Mouse (Mus musculus) thymus, adult 2 months (tissue): ENCODE measurements around the gene Fam221a.

Experiments
- CTCF ChIP-seq: fragments of 200-500 bp; IDR thresholded peaks from 2 replicates; pipeline ENCODE4 v1.5.1; 2012; ENCODE audit warnings: mild to moderate bottlenecking, control low read depth, low read length, moderate library complexity, borderline replicate concordance; ENCODE audit not compliant: control insufficient read depth, poor library complexity, insufficient read depth; ENCODE audit errors: extremely low read depth
- POLR2A ChIP-seq: fragments of 200-500 bp; IDR thresholded peaks from 2 replicates; pipeline ENCODE4 v1.6.1; 2012; ENCODE audit warnings: mild to moderate bottlenecking, low read length, control low read depth, moderate library complexity; ENCODE audit not compliant: control insufficient read depth, poor library complexity, insufficient read depth; ENCODE audit errors: extremely low read depth

DNA sequence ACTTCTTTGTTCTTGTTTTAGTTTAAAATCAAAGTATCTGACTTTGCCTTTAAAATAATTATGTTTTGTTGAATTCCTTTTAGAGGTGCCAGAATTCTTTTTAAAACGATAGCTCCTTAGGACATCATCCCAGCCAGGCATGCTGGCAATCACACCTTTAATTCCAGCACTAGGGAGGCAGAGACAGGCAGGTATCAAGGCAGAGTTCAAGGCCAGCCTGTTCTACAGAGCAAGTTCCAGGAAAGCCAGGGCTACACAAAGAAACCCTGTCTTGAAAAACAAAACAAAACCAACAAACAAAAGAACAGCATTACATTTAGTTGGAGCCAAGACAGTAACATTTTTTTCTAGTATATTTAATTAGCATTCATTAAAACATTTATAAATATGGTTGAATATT, 48.4 kb downstream of the Fam221a start:
- TF ChIP-seq CTCF, result no peak
- no peak for TF ChIP-seq POLR2A
